In genomic region chr17:25045281-25045680, GRCm38 (mm10) we compare ENCODE assay signal across 12 mouse cellular contexts. TPM values are rescaled to one million over a fixed set of nuclear protein-coding genes. Genes with fewer than 3 reads are reported as not detected.
"Had no signal": no experiment of that assay in that cellular context is flagged by ENCODE, and none has a peak within 500 bp of the region (broad histone marks: within the 10 kb centered on the region; RNA-seq: fewer than 3 reads in every experiment).

No protein-coding gene starts in this region.

- ATAC-seq: intestine, postnatal 0 days had no signal

- DNase-seq: kidney, adult 9 months; kidney, postnatal 10 days; kidney, postnatal 4 days; left cerebral cortex, postnatal 4 days; lung, adult 18-20 months; midbrain, embryonic 14.5 days; retina, postnatal 1 day; thymus, adult 2 months; thymus, postnatal 25 days had no signal

RNA-seq across cellular contexts. Expression of gene Tmem204, which starts 38.1 kb away (rescaled TPM):
- total RNA-seq: megakaryocyte, adult 5-6 weeks; monocyte, adult 5-6 weeks had no signal
